Mouse (Mus musculus) lung, adult 18-20 months (tissue): ENCODE results near the gene Mettl7b.

Experiments
- DNase-seq, 2 experiments: peaks; one replicate each; pipeline ENCODE4 v3.0.0; 2022; ENCODE audit warnings: mixed read lengths in 2 of 2

The Mettl7b gene

GRCm38 (mm10) chr10:128918246-128918645, 42.5 kb downstream of the Mettl7b start:
- DNase-seq: no peak

DNA sequence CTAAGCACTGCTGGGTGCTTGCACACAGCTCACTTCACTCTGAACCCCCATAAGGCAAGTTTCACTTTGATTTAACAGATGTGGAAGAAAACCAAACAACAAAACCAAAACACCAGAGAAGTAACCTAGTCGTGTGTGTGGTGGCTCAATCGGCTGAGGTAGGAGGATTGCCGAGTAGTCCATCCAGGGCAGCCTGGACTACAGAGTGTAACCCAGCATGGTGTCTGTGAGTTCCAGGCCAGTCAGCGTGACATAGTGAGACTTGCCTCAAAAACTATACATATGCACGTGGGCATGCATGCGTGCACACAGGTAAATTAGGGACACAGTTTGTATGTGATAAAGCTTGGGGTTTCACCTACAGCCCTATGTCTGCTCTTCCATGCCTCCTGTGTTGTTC, 43.4 kb downstream of the Mettl7b start:
- no peak for DNase-seq

DNA sequence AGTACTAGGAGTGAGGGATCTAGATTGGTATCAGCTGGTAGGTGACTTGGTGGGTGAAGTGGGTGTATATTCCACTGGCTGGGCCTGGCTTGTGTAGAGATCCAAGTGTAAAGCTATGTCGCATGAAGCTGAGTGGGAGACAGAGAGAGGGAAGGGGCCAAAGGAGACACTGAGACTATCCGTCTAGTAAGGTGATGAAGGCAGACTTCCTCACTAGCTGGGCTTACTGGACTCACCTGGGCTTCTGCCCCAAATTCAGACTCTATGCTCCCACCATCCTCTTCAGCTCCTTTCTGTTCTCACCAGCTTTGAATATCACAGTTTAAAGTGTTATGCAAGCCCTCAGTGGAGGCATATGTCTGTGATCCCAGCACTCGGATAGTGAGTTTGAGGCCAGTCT, 44.1 kb downstream of the Mettl7b start:
- no peak for DNase-seq

GRCm38 (mm10) chr10:128915550-128915949, 45.2 kb downstream of the Mettl7b start:
- DNase-seq: no peak

- no peak for DNase-seq
Measured at GRCm38 (mm10) chr10:128913696-128914095, 47.1 kb downstream of the Mettl7b start.

DNA sequence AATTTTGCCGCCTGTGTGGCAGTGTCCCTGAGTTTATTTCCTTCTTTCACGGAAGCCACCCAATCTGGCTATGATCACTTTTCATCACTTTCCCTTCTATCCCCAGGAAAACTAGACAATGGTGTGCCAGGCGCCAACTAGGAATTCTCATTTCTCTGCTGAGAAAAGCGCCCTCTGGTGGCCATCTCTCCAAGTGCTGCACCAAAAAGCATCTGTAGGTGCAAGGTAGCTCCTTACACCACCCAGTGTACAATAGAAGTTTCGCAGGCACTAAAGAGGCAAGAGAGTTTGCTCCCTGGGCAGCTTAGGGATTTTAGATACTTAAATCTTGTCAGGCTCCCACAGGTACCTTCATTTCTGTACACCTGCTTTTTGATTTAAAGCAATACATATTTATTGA, 47.6 kb downstream of the Mettl7b start:
- peak; percentile 84 to 88 for DNase-seq

DNA sequence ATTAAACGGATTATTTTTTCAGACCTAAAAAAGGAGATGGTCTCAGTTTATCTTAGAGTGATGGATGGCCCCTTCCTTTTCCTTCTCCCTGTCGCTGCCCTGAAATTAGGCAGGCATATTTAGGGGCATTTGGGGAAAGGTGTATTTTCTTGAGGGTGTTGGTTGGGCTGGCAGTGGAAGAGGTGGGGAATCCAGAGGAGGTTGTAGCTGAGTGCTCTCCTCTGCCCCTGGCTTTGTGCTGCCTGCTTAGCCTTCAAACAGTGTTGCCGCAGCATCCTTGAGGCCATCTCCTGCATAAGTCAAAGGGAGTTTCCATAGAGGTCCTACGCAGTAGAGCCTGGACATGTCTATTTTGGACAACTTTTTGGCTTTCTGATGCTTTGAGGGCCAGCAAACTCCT, 48.0 kb downstream of the Mettl7b start:
- no peak for DNase-seq

DNA sequence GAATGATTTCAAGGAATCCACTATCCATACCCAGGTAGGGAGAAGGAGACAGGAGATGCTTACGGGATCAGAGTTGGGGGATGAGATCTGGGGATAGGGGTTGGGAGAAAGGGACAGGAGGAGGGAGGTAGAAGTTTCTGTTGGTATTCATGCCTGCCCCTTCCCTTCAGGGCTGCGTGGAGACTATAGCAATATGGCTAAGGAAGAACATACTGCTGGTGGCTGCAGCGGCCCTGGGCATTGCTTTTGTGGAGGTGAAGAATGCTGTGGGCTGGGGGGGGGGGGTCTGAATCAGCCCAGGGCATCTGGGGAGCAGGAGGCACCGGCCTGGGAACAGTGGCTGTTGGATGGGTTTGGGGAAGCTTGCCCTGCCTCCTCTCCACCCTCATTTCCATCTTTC, 48.5 kb downstream of the Mettl7b start:
- no peak for DNase-seq

- peak in 1 of 2 experiments; percentile 32 for DNase-seq
Measured at GRCm38 (mm10) chr10:128911430-128911829, 49.4 kb downstream of the Mettl7b start.

- DNase-seq: peak; percentile 45 to 53
Measured at GRCm38 (mm10) chr10:128910066-128910841, 50.5 kb downstream of the Mettl7b start.

DNA sequence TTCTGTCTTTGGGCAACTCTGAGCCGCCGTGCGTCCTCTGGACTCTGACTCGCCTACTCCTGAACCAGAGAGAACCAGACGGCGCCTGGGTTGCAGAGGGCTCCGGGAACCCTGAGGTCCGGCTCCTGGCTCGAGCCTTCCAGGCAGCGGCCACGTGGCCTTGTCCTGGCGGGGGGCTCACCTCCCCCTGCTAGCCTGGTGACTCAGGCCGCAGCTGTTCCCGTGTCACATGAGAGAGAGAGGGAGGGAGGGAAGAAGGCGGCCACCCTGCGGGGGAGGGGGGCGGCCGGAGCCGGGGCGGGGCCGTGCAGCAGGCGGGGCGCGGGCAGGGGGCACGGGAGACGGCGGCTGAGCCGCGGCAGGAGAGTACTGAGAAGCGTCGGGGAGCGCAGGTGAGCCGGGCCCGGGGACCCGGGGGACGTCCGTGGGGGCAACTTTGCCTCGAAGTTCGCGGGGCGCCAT, 51.2 kb downstream of the Mettl7b start:
- peak; percentile 87 to 91 for DNase-seq

DNA sequence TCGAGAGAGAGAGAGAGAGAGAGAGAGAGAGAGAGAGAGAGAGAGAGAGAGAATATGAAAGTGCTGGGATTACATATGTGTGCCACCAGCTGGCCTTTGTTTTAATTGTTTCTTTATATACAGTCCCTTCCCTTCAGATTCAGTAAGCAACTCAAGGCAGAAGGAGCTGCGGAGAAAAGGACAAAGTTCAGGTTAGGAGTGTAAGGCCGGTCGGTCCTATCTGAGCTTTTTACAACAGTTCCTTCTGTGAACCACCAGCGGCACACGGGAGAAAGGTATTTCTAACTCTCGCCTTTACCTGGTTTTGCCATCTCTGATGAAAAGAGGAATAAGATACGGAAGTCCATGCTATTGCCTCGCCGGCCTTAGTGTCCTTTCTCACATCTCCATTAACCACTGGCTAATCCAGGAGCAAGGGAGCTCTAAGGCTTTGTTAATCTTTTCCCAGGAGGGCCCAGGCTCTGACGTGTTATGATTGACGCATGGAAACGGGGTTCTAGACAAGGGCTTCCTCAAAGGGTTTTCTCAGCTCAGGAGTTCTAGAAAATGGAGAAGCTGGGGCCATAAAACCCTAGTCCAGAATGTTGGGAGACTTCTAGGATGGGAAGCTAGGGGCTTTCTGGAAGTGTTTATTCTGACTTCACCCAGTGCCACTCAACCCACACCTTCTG, 51.9 kb downstream of the Mettl7b start:
- DNase-seq: peak in 1 of 2 experiments; percentile 21
